Mouse (Mus musculus): ENCODE data around the gene Pdzd2.

DNA sequence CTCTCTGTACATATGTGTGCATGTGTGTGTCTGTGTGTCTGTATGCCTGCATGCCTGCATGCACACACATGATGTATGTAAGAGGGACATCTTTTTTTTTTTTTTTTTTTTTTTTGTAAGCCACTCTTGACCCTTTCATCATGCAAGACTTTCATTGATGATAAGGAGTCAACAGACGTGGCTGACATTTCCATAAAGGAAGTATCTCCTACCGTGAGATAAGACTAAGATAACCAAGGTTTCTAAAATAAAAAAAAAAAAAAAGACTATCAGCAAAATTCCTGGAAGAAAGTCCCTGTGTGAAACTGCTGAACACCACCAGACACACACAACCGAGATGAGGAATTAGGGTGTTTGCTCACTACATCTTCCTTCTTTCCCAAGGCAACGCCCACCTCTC is 27.1 kb upstream of the Pdzd2 start:
- TF ChIP-seq CTCF (IDR thresholded peaks at IDR 0.05; ENCODE audit: extremely low read depth, insufficient read length, insufficient replicate concordance, low read depth, low read length) = no peak
- no peak for TF ChIP-seq POLR2A (IDR thresholded peaks at IDR 0.05; ENCODE audit: low read depth, low read length)
